Mouse (Mus musculus) liver, embryonic 11.5 days (tissue): Measurements from ENCODE around the gene Pik3c2g. TPM values are rescaled to one million over a fixed set of nuclear protein-coding genes. Genes with fewer than 3 reads are reported as not detected.

Experiments used
- ATAC-seq: fragments of 200-750 bp; cut with Nextera tagmentation; replicated peaks from 2 replicates; pipeline ENCODE4 v1.8.0; 2017; ENCODE audit warnings: moderate number of reproducible peaks, mild to moderate bottlenecking, moderate TSS enrichment, moderate library complexity; ENCODE audit not compliant: low FRiP score
- DNase-seq: peaks from one replicate; pipeline ENCODE4 v3.0.0-alpha.2; 2017; ENCODE audit warnings: low spot score
- H3K27ac ChIP-seq: fragments of 300-500 bp; sonication (generic); 2 replicates; pipeline ENCODE4 v1.5.1; 2014; ENCODE audit warnings: mild to moderate bottlenecking, low read depth, low read length, control low read depth
- H3K27me3 ChIP-seq: fragments of 300-500 bp; sonication (generic); replicated peaks from 2 replicates; pipeline ENCODE4 v1.6.1; 2014; ENCODE audit warnings: low read length, mixed read lengths; ENCODE audit not compliant: control insufficient read depth, insufficient read depth
- H3K36me3 ChIP-seq: fragments of 300-500 bp; sonication (generic); 2 replicates; pipeline ENCODE4 v1.6.1; 2014; ENCODE audit warnings: mild to moderate bottlenecking, low read length, moderate library complexity, mixed read lengths; ENCODE audit not compliant: control insufficient read depth, insufficient read depth
- H3K4me1 ChIP-seq: fragments of 300-500 bp; sonication (generic); replicated peaks from 2 replicates; pipeline ENCODE4 v1.6.1; 2014; ENCODE audit warnings: low read length, mixed read lengths; ENCODE audit not compliant: control insufficient read depth, insufficient read depth
- H3K4me2 ChIP-seq: fragments of 300-500 bp; sonication (generic); 2 replicates; pipeline ENCODE4 v1.6.1; 2014; ENCODE audit warnings: mild to moderate bottlenecking, control low read depth, moderate library complexity
- H3K4me3 ChIP-seq: fragments of 300-500 bp; sonication (generic); 2 replicates; pipeline ENCODE4 v1.5.1; 2014; ENCODE audit warnings: low read depth, low read length, control low read depth
- H3K9ac ChIP-seq: fragments of 300-500 bp; sonication (generic); 2 replicates; pipeline ENCODE4 v1.6.1; 2014; ENCODE audit warnings: low read depth, low read length, control low read depth
- H3K9me3 ChIP-seq: fragments of 300-500 bp; sonication (generic); 2 replicates; pipeline ENCODE4 v1.6.1; 2016; ENCODE audit warnings: low read length, inconsistent platforms, mixed read lengths; ENCODE audit not compliant: control insufficient read depth
- WGBS: fragments of 180-500 bp; shearing (Covaris S2); extraction: QIAGEN DNeasy Blood & Tissue Kit; methylation state at CpG from one replicate; pipeline ENCODE4 v1.1.7; 2014; 5-methylcytosine and 5-hydroxymethylcytosine counted together
- polyA plus RNA-seq: library from polyadenylated mRNA; unstranded; fragments of >200 nt; fragmentation: Nextera tagmentation; extraction: Ambion mirVana; gene quantifications from 2 replicates; pipeline ENCODE4 v1.2.1, GENCODE M21; 2014

Gene Pik3c2g
- polyA plus RNA-seq, 1 experiment from 2014 or later: 1.3 TPM

DNA sequence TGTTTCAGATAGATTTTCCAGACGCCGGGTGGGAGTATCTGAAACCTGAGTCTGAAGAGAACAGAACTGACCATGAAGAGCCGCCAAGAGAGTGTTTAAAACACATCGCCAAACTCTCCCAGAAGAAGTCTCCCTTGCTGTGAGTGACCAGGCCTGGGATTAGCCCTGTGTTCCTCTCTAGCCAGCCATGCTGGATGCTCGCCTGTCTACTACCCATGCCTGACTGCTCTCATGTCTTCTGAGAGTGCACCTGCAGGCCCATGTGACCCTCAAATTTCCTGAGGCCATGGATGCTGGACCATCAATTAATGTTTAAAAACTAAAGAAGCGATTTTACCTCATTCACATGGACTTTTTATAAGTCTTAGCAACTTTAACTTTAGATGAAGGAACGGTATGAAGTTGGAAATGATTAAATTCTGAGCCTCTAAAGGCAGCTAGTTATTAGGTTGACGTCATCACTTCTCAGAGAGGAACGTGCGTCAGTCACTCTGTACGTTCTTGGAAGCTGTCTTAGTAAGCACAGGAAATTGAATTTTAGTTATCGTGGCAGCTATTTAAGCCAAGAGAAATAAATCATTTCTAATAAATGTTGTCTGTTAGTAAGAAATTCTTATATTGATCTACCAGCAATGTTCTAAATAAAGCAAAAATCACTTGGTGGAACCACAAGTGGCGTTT is 161.2 kb downstream of the Pik3c2g start:
- H3K27ac ChIP-seq: no peak overlapping the region
- whole genome bisulfite sequencing: 84% methylated on average over 13 of the region's 13 CpGs

DNA sequence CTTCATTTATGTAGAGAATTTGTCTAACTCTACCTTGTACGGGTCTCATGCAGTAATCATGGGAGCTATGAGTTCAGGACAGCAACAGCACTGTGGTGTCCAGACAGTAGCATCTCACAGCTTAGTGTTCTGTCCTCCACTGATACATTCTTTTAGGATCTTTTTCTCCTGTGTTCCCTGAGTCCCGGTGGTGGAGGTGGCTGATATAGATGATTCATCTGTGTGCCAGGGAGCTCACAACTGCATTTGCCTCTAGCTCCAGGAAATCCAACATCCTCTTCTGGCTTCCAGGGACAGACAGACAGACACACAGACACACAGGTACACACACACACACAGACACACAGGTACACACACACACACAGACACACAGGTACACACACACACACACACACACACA is 163.6 kb downstream of the Pik3c2g start:
- Histone ChIP-seq H3K4me2 (no peak overlapping the region), H3K36me3 (no peaks in the 10 kb centered on the region), H3K4me1 (no peaks in the 10 kb centered on the region), H3K4me3 (no peak overlapping the region), H3K9ac (no peak overlapping the region), H3K9me3 (no peaks in the 10 kb centered on the region), H3K27me3 (no peaks in the 10 kb centered on the region), H3K27ac (no peak overlapping the region)
- WGBS: 88% methylated on average over 2 of the region's 2 CpGs
- DNase-seq: no peak
- ATAC-seq: no peak

More for the DNA sequence above, 161.2 kb downstream of the Pik3c2g start:
- H3K9ac ChIP-seq: no peak overlapping the region
- no peaks in the 10 kb centered on the region for H3K4me1 ChIP-seq
- H3K9me3 ChIP-seq: no peaks in the 10 kb centered on the region
- H3K4me3 ChIP-seq: no peak overlapping the region
- no peak overlapping the region for H3K4me2 ChIP-seq
- no peaks in the 10 kb centered on the region for H3K36me3 ChIP-seq
- DNase-seq (no peak), ATAC-seq (no peak)
- H3K27me3 ChIP-seq: no peaks in the 10 kb centered on the region

DNA sequence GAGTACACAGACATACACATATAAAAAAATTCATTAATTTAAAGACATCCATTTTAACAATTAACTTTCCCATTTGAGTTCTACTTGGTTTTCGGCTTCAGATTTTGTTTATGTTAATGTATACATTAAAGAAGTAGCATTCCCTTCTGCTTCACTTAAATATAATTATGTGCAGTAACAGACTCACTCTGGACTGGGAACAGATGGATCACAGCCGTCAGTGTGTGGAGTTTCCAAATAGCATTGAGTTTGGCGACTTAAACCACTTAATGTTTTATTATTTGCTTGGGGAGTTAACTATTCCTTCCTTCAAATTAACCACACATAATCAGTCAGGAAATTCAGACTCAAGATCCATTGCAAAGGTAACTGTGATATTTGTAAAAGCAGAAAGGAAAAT is 164.0 kb downstream of the Pik3c2g start:
- Histone ChIP-seq H3K4me1 (no peaks in the 10 kb centered on the region), H3K9me3 (no peaks in the 10 kb centered on the region), H3K4me2 (no peak overlapping the region), H3K27me3 (no peaks in the 10 kb centered on the region), H3K27ac (no peak overlapping the region), H3K9ac (no peak overlapping the region), H3K36me3 (no peaks in the 10 kb centered on the region), H3K4me3 (no peak overlapping the region)
- ATAC-seq: no peak
- no peak for DNase-seq
- 72% methylated on average over 3 of the region's 3 CpGs for WGBS

DNA sequence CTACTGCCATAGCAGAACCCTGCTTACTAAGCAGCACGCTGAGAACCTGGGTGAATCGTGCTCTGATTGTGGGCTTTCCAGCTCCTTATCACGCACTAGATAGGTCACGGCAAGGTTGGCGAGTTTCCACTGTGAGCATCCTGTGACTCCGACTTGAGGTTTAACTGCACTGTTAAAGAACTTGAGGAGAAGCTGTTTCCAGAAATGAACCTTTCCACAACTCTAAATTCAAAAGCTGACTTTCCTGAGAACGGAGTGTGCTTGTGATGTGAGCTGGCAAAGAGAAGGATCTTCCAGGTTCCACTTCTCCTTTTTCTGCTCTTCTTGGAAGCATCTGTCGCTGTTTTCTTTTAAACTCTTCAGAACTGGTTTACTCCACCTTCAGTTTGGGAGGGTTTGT is 170.9 kb downstream of the Pik3c2g start:
- no peaks in the 10 kb centered on the region for H3K4me1 ChIP-seq
- no peak overlapping the region for H3K4me3 ChIP-seq
- no peaks in the 10 kb centered on the region for H3K27me3 ChIP-seq
- no peak for DNase-seq
- WGBS: 73% methylated on average over 8 of the region's 8 CpGs
- ATAC-seq: no peak
- H3K4me2 ChIP-seq: no peak overlapping the region
- no peaks in the 10 kb centered on the region for H3K36me3 ChIP-seq
- no peaks in the 10 kb centered on the region for H3K9me3 ChIP-seq
- no peak overlapping the region for H3K9ac ChIP-seq
- H3K27ac ChIP-seq: no peak overlapping the region

DNA sequence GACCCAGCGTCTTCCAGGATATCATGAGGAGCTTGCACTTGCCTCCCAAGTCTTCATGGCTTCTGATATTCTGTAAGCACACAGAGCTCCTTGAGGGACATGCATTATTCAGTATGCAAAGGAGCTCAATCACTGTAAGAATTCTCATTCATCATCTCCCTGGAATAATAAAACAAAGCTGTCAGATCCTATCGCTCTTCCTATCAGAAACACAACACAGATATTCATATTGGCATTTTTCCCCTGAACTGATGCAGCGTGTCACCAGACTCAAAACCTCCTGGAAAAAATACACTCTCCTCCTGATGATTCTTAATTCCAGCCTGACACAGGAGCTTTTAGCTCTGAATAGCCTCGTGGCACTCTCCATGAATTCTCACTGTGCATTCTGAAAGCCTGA is 174.0 kb downstream of the Pik3c2g start:
- no peaks in the 10 kb centered on the region for H3K4me1 ChIP-seq
- H3K27ac ChIP-seq: no peak overlapping the region
- H3K27me3 ChIP-seq: no peaks in the 10 kb centered on the region
- no peak overlapping the region for H3K4me2 ChIP-seq
- WGBS: 68% methylated on average over 4 of the region's 4 CpGs
- no peaks in the 10 kb centered on the region for H3K9me3 ChIP-seq
- no peak for DNase-seq
- H3K9ac ChIP-seq: no peak overlapping the region
- ATAC-seq: no peak
- no peaks in the 10 kb centered on the region for H3K36me3 ChIP-seq
- H3K4me3 ChIP-seq: no peak overlapping the region

DNA sequence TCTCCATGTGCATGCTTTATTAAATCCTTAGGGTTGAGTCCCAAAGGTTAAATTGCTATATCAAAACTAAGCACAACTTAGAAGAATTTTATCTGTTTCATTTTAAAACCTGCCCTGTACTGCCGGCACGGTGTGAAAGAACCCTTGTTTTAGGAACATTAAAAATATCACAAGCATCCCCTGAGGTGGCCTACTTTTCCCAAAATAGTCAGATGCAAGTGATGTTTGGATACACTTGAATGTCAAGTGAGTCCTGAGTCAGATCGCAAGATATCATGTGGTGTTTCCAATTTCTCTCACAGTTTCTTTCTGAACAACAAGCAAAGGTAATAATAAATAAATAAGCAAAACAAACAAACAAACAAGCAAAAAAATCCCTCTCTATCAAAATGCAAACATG is 177.4 kb downstream of the Pik3c2g start:
- no peaks in the 10 kb centered on the region for H3K9me3 ChIP-seq
- DNase-seq (no peak), ATAC-seq (no peak)
- no peak overlapping the region for H3K4me3 ChIP-seq
- no peaks in the 10 kb centered on the region for H3K27me3 ChIP-seq
- no peak overlapping the region for H3K9ac ChIP-seq
- H3K36me3 ChIP-seq: no peaks in the 10 kb centered on the region
- no peak overlapping the region for H3K27ac ChIP-seq
- WGBS: 90% methylated on average over 3 of the region's 3 CpGs
- H3K4me1 ChIP-seq: no peaks in the 10 kb centered on the region
- no peak overlapping the region for H3K4me2 ChIP-seq

DNA sequence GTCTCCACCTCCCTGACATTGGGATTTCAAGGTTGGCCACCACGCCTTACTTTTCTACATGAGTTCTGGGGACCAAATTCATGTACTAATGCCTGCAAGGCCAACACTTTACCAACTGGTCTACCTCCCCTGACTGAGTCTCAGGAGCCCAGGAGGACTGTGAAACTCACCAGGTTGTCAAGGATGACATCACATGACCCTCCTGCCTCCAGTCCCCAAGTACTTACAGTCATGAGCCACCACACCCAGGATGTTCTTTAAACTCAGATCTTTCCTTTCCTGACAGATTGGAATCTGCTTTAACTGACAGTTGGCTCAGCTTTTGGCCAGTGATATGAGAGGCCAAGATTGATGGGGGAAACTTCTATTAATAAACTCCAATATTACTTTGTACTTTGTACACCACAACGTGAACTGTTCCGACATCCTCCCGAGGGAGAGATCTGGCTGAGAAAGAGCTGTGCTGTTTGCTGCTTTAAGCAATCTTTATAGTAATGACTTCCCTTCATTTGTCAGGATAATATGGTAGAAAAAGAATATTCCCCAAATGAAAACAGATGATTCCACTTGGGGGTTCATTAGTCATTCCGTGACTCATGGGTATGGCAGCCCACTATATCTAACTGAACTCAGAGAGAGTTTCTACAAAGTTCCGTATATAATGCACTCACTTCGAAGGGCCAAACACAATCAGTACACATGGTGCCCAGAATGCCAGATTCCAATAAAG is 182.9 kb downstream of the Pik3c2g start:
- no peak overlapping the region for H3K4me3 ChIP-seq
- no peaks in the 10 kb centered on the region for H3K27me3 ChIP-seq
- no peaks in the 10 kb centered on the region for H3K36me3 ChIP-seq
- no peak overlapping the region for H3K27ac ChIP-seq
- ATAC-seq: no peak
- no peak overlapping the region for H3K9ac ChIP-seq
- H3K4me2 ChIP-seq: no peak overlapping the region
- 88% methylated on average over 7 of the region's 7 CpGs for WGBS
- no peak for DNase-seq
- H3K4me1 ChIP-seq: no peaks in the 10 kb centered on the region
- H3K9me3 ChIP-seq: no peaks in the 10 kb centered on the region

DNA sequence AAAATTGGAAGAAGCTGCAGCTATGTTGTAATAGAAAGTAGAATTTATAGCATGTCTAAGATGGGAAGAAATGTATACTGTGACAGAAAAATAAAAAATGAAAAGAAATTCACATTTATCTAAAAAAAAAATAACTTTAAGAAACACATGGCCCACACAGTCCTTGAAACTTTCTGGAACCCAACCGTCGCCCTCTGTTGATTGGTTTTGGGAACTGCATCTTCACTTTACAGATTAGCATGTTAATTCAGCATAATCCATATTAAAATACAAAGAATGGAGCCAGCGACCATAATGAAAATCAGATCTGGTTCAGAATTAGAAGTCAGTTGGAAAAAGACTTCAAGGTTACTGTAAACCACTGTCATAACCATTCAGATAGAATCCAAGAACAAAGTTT is 183.5 kb downstream of the Pik3c2g start:
- no peak for DNase-seq

More for the DNA sequence above, 183.5 kb downstream of the Pik3c2g start:
- no peaks in the 10 kb centered on the region for H3K9me3 ChIP-seq
- no peak overlapping the region for H3K4me3 ChIP-seq
- no peak for ATAC-seq
- no peaks in the 10 kb centered on the region for H3K36me3 ChIP-seq
- H3K27me3 ChIP-seq: no peaks in the 10 kb centered on the region
- no peak overlapping the region for H3K4me2 ChIP-seq
- no peak overlapping the region for H3K9ac ChIP-seq
- H3K27ac ChIP-seq: no peak overlapping the region
- 27% methylated on average over 3 of the region's 3 CpGs for WGBS
- H3K4me1 ChIP-seq: no peaks in the 10 kb centered on the region
